Mouse (Mus musculus): Measurements from ENCODE around the gene Trex2.

The Trex2 gene

DNA sequence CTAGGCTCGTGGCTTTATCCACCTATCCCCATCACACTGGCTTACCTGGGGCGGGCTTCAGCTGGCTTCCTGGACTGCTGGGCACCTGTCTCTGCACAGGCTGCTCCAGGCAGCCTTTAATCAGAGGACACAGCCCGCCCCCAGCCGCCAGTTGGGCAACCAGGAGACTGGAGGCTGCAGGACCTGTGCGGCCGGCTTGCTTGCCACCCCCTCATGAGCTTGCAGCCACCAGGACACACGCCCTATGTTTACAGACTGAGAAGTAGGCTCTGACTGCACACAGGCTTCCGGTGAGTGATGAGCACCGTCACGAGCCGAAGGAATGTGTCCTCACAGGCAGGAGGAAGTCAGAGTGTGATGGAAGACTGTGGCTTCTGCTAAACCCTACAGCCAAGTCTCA, at the start of gene Trex2:
Trex2 (minus strand) TSS at position 93 of the 400 bp plus-strand sequence.
- no peak for DNase-seq (ENCODE audit: low spot score)

DNA sequence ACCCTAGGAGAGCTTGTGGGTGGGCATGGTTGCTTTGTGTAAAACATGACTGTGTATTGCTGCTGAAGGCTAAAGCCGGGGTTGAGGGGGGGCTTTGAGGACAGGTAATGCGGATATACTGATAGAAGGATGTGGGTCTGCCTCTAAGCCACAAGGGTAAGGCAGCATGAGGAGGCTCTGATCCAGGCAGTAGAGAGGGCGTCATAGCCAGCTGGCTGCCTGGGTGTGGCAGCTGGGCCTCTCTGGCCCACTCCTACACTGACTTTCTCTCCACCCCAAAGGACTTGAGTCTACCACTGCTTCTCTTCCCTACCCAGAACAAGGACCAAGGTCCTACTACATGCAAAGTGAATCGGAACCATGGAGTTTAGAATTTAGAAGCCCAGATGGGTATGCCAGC, 49.7 kb upstream of the Trex2 start:
- DNase-seq (ENCODE audit: low spot score) = no peak

DNA sequence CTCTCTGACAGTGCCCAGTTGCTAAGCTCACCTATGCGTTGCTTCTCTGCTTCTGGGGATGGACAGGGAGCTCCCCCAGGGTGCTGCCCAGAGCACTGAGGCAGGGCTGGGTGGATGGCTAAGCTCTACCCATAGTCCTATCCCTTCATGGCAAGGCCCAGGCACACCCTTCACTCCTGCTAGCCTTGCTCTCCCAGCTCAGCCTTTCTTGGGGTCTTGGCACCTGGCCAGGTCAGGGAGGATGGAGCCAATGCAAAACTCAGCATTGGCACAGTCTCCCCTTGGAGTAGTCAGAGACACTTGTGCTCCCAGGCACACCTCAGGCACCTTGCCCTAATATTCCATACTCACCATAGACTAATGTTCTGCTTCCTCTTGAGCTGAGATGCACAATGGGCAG, 48.9 kb upstream of the Trex2 start:
- no peak for DNase-seq (ENCODE audit: low spot score)

DNA sequence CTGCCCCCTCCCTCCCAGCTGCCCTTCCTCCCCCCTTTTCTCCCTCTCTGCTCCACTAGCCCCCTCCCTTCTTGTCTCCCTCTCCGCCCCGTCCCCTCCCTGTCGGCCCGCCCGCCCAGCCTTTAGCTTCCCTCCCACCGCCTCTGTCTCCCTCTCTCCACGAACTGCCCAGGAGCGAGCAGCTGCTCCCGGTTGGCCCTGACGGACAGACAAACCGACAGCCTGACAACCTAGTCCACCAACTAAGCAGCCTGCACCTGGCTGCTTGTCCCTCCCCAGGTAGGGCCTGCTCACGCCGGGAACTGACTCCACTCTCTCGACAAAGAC, 48.3 kb upstream of the Trex2 start, which contains the start of gene Bgn:
Bgn (plus strand) TSS at position 119 of the 327 bp plus-strand sequence.
- DNase-seq (ENCODE audit: low spot score) = no peak

DNA sequence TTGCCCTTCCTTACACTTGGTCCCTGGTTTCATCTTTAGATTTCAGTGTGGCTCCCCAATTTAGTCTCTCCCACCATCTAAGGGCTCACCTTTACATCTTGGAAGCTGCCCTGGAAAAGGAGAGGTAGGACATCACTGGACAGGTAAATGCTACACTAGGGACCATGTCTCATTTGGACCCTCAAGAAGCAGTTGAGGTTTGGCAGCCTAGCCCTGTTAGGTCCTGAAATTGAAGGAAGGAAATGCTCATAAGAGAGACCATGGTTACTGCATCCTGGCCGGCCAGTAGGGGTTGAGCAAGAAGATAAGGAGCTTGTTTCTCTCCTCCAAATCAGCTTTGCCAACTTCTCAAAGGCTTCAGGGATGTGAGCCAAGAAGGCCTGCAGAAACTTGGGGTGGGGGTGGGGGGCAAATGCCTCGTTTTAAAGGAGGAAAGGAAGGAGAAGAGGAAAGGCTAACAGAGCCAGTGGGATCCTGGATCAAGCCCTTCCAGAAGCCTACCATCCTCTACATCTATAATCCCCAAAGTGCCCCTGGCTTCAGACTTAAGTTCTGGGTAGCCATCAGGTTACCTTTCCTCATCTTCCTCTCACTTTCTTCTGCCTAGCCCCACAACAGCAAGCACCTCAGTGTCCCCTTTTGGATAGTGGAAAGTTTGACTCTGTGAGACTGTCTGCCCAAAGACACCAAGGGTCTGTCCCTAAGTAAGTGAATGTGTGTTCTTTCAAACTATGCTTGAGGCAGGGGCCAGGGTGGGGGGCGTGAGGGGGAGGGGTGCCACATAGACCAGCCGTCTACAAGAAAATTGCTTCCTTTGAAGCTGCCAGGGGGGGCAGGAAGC, 47.7 kb upstream of the Trex2 start:
- DNase-seq (ENCODE audit: low spot score) = no peak

DNA sequence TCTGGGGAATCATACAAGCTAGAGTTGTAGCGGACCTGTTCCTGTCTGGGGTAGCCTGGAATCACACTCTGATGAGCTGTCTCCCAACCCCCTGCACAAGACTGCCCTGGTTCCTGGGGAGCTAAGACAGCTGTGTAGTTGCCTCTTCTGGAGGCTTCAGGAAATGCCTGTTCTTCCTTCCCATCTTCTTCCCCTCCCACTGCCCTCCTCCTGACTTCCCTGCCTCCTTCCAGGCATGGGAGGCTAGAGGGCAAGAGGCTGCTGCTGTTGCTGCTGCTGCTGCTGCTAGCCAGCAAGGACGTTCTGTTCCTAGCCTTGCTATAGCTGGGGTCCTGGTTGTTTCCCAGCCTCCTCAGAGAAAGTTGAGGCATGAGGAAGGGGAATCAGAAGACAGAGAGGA, 45.2 kb upstream of the Trex2 start:
- no peak for DNase-seq (ENCODE audit: low spot score)

DNA sequence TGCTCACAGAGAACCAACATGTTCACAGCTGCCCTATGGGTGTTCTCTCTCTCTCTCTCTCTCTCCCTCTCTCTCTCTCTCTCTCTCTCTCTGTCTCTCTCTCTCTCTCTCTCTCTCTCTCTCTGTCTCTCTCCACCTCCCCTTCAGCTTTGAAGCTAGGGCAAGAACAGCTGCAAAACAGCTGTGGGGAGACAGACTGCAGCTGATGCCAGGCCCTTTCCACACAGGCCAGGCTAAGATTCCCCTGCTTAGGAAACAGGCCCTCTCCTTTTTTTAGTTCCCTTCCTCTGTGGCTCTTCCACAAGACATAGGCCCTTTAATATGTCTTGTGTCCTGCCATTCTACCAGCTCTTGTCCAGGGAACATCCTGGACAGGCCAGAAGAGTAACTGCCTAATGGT, 44.5 kb upstream of the Trex2 start:
- DNase-seq (ENCODE audit: low spot score) = no peak

DNA sequence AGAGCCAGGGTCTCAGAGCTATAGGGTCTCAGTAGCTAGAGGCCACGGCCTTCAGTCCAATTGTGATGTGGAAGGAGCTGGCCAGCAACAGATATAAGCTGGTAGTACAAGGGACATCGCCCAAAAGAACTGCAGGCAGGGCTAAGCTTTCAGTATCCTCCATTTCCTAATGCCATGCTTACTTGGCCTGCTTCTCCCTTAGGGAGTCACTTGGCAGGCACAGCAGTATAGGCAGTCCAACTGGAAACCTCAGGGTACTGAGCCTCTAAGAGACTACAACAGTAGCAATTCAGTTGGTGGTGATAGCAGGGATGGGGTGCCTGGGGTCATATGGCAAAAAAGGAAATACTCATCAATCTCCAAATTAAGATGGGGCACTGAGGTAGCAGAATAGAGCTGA, 42.4 kb upstream of the Trex2 start:
- no peak for DNase-seq (ENCODE audit: low spot score)

DNA sequence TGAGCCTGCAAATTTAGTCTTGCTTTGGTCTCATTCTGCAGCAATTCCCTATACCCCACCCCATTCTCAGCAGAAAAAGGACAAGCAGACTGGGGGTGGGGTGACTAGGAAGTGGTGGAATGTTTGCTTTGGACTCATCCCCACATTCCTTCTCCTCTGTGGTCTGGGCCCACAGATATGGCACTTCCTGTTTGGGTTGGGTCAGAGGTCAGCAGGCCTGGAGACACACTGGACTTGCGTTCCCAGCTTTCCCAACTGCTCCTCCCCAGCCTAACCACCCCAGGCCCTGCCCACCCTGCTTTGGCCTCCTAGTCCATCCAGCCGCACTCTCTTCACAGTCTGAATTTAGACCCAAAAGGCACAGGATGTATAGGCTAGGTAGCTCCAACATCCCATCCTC, 41.5 kb upstream of the Trex2 start:
- DNase-seq (ENCODE audit: low spot score) = no peak

DNA sequence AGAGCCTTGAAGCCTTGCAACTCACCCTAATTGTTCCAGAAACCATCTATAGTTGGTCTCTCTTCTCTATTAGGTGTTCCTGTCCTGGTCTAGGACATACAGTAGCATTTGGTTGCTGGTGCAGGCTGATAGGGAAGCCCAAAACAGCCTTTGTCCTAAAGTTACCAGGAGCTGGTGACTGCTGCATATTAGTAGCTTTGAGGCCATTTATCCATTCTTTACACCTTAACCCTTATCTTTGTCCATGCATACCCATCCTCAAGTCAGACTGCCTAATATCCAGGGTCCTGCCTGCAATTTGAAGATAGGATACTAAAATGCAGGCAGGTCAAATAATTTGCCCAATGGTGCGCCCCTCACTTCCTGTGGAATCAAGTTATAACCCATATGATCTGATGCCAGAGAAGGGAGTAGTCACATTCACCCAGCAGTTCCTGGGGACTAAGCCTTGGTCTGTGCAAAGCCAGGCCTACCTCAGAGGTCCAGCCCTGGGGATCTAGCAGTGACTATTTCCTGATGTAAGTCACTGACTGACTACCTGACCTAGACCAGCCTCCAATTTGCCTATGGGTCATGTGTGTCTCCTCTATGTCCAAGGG, 40.6 kb upstream of the Trex2 start:
- DNase-seq (ENCODE audit: low spot score) = no peak

DNA sequence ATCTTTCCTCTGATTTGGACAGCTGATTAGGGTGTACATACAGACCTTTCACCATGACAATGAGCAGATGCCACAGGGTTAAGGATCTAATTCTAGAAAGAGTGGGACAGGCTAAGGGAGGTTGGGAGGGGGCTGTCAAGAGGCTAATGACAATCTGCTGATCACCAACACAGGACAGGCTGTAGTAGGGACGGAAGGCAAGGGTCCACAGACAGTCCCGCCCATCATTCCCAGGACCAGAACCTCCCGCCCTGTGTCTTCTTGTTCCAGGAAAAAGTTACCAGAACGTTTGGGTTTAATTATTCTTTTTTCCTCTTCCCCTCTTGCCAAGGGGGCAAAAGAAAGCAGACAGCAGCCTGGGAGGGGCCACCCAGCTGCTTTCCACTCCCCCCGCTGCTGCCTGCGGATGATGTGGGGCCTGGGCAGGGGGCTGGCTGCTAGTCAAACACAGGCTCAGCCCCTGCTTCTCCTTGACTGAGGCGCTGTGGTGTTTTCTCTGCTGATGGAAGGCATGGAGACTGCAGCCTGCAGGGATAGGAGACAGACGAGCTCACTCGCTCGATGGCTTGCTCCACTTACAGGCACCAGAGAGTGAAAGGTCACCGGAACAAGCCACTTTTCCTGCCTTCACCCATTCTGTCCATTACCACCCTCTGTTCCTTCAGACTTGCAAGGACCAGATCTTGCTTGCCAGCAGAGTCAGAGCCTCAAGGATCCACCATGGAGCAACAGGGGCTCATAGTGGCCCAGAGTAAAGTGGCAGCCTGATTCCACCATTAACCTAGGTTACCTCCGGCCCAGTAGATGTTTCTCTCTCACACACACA, 39.4 kb upstream of the Trex2 start:
- DNase-seq (ENCODE audit: low spot score) = no peak

DNA sequence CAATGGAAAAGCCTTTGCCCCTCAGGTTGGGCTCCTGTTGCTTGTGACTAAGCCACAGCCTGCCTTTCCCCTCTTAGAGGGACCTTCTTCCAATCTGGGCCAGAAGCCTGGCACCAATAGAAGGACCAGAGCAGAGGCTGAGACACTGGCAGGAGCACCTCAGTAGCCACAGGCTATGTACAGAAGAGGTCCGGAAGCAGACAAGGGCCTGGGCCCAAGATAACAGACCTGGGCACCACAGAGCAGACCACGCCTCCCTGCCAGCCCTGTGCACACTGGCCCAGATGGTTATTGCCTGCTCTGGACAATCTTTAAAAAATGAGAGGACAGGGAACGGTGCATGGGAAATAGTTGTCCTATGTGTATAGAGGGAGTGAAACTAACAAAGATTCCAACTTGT, 36.6 kb upstream of the Trex2 start:
- no peak for DNase-seq (ENCODE audit: low spot score)

DNA sequence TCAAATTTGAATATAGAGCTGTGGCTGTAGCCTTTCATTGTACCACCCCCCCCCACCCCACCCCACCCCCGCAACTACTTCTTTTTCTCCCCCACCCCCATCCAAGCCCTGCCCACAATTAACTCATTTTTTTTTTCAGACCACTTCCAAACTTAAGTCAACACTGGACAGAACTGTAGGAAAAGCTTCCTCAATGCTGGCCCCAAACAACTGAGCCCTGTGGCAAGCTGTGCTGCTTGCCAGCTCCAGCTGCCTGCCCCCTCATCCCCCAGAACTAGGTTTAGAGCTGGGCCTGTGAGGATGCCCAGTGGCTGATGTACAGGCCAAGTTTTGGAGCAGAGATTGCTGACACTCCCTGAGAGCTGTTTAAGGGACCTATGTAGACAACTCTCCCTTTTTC, 33.6 kb upstream of the Trex2 start:
- DNase-seq (ENCODE audit: low spot score) = no peak

DNA sequence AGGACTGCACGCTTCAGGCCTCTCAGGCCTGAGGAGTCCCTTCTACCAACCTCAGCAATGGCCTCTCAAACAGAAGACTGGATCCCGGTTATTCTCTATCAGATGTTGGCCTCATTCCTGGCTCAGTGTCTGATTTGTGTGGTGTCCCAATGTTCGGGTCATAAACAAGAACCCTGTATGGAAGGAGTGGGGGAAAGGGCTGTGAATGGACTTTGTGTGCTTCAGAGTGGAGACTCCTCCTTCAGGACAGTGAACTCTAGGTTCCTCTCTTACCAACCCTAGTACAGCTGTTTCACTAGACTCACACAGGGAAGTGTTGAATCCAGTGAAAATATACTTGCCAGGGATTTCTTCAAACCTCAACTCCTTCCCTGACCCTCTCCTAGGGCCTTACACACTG, 33.2 kb upstream of the Trex2 start:
- no peak for DNase-seq (ENCODE audit: low spot score)

DNA sequence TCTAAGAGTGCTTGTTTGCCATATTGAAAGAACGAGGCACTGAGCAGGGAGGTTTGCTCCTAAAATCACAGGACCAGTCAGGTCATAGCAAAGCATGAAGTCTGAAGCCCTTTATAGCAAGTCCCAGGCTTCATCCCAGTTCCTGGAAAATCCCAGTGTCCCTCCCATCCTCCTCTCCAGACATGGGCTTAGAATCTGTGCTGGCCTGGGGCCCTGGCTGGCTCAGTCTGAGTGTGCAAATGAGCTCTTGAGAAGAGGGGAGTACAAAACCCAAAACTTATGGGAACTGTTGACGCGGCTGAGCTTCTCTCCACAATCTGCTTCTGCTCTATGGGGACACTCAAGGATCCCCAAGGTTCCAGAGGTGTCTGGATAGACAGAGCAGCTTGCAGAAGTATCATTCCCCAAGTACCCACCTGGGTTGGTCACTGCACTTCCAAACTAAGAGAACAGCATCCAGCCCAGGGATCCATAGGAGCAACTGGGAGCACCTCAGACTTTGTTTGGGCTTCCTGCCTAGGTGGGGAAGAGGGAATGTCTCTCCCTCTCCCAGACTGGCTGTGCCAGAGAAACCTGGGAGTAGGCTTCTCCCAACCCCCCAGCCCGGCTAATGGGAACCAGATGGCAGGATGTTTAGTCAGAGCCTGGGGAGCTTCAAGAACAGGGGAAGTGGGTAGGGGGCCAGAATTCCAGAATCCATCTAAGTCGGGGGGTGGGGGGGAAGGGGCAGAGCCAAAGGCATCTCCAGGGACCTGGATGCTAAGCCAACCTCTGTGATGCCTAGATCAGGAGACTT, 32.5 kb upstream of the Trex2 start:
- DNase-seq (ENCODE audit: low spot score) = no peak

DNA sequence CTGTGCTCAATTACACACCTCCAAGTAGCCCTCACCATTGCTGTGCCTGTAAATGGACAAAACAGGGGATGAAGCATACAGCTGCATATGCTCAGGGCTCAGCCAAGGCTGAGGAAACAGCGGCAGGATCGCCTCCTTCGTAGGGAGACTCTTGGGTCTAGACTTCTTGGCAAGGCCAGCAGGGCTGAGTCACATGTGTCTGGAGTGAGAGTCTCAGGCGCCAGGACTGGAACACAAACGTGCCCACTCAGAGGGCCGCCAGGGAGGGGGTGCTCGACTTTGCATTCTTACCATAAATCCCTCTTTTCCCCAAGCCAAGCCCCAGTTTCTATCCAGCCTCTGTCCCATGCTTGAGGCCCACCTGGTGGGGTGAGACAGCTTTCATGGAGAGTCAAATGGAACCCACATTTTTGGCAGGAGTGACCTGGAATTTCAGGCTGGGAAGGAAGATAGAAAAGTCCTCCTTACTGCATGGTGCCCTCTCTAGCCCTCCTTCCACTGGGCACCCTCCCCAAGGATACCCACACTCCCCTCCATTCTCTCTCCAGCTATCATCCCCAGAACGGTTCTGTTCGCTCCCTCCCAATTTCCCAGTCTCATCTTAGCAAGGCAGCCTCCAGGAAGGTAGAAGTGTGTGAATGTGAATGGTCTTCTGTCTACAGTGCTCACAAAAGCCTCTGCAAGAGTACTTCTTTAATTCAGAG, 30.5 kb upstream of the Trex2 start:
- no peak for DNase-seq (ENCODE audit: low spot score)

DNA sequence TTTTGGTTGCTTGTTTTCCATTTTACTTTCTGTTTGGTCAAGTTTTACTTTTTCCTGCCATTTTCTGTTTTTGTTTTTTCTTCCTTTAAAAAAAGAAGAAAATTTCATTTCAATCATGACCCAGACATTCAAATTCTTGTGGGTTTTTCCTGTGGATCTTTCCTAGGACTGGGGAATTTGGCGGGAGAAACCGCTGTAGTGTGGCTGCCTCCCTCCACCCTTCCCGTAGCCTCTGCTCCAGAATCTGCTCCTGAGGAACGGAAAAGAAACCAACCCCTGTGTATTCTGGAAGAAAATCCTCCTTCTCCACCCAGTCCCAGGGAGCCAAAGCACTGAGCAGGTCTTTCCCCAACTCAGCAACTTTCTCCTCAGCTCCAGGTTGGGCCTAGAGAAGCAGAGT, 25.6 kb upstream of the Trex2 start:
- no peak for DNase-seq (ENCODE audit: low spot score)

DNA sequence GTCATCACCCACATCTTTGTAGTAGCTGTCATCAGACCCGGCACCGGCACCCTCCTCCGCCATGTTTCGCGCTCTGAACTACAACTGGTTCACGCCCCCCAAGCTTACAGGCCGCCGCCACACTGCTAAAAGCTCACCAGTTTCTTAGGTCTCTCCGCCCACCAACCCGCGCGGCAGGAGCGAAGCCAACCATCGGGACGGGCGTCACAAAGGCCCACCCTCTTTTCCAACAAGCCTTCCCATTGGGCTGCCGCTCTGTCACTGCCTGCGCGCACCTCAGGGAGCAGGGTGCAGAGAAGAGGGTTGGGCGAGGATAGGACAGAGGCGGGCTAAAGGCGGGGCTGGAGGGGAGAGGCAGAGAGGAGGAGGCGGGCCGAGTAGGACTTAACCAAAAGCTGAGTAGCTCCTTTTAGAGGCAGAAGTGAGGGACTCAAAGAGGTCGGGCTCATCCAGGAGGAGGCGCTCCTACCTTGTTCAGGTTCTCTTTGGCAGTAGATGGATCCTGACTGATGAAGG, 23.8 kb upstream of the Trex2 start, which contains the start of gene Haus7:
Haus7 (minus strand) TSS at position 168 of the 516 bp plus-strand sequence.
- DNase-seq (ENCODE audit: low spot score) = peak; percentile 85

DNA sequence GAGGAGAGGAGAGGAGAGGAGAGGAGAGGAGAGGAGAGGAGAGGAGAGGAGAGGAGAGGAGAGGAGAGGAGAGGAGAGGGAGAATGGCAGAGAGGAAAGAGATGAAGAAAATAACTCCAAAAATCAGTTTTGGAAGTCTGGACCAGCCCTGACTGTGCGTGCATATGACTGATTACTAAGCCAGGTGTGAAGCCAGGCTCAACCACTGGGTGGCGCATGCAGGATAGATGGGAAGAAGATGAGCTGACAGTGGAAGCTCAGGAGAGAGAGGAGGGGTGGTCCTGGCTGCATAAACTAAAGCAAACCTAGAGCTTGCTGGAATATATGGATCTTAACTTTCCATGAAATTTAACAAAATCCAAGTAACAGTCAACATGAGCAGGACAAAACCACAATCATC, 16.8 kb upstream of the Trex2 start:
- no peak for DNase-seq (ENCODE audit: low spot score)

DNA sequence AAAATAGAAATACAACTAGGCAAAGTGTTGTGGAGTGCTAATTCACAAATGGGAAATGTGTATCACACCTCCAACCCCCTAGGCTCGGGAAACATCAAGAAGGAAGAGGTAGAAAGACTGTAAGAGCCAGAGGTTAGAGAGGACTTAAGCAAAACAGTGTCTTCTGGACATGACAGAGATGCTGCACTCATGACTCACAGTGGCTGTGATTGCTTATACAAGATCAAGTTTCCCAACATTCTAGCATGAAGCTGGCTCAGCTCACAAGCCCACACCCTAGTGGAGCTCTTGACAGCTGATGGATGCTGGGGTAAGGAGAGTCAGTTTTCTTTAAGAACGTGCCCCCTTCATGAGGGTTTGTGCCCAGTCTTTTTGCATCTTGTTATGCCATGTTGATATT, 6.3 kb upstream of the Trex2 start:
- no peak for DNase-seq (ENCODE audit: low spot score)

DNA sequence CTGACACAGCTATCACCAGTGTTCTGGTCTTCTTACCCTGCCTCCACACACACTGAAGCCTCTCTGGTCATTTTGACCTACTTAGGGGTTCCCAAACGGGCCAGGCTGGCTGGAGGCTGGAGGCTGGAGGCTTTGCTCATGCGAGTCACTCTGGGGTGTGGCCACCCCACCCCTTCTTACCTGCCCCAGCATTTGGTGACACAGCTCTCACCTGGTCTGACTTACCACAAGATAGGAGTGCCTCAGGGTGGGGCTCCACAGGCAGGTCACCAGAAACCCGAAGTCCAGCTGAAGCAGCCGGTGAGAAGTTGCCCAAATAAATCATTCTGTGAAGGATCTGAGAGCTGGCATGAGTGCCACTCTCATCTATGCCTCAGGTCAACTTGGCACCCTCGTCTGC, 2.3 kb downstream of the Trex2 start:
- no peak for DNase-seq (ENCODE audit: low spot score)

Data from left cerebral cortex, adult 11 months (tissue).